Mouse (Mus musculus): ENCODE measurements at regions not wholly inside any gene's neighbourhood (a gene's known extent, or its start where the extent isn't known, plus 50 kb on each side); places are given as distances from the start of the nearest gene placed in this dataset.

DNA sequence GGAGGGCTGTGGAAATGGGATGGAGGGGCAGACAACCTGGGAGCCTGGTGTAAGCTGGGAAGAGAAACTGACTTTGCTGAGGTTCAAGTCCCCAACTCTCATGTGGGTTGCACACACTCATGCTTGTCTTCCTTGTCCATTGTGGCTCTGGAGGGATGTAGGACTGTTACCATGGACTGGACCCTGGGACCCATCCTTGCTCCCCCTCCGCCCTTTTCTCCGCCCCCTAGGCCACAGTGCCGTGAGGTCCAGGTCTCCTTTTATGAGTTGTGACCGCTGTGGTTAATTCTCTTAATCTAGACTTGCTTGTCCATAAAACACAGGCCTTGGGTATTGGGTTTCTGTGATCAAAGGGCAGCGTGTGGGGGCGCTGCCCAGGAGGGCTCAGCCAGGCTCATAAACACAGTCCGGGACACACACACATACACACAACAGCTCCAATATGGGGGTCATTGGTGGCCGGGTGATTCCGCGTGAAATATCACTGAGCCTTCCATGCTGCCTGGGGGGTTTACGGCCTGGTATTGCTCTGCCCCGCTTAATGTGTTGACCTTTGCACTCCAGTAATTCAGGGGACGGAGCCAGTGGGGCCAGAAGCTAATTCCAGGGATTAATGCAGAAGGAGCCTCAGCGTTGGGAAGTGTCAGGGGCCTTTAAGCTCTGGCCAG lies 268.7 kb downstream of the Med13l start:
- TF ChIP-seq CTCF (IDR thresholded peaks at IDR 0.05; ENCODE audit: insufficient read depth, low read depth, low read length) (no peak), POLR2A (IDR thresholded peaks at IDR 0.05; ENCODE audit: insufficient read depth, low read depth, low read length) (no peak)
